Mouse (Mus musculus) left cerebral cortex, postnatal 4 days (tissue): ENCODE measurements around the gene Tmem266. TPM values are rescaled to one million over a fixed set of nuclear protein-coding genes. Genes with fewer than 3 reads are reported as not detected.

Experiments used
- DNase-seq: peaks from one replicate; pipeline ENCODE4 v3.0.0-alpha.2; 2022
- intact Hi-C: fragments of 180-260 bp; cut with DNase I; formaldehyde crosslinking; loops from one replicate; pipeline ENCODE4 v1.15.1; 2025
- total RNA-seq, 2 experiments: library from RNA; stranded (reverse); gene quantifications; 2 replicates each; pipeline ENCODE4 v1.2.3; 2021

Gene Tmem266
- total RNA-seq, 2 experiments from 2014 or later, result 10.8 to 10.9 TPM

GRCm38 (mm10) chr9:55328151-55328918 is 1.6 kb downstream of the Tmem266 start:
- intact Hi-C loops, result loop anchor here (5.0 kb wide), 1 partner anchor 64 kb away; no protein-coding TSS in a partner anchor
- no peak for DNase-seq

- no peak for DNase-seq
These were observed 2.7 kb downstream of the Tmem266 start for GRCm38 (mm10) chr9:55329401-55329800.

GRCm38 (mm10) chr9:55332476-55332875 is 5.8 kb downstream of the Tmem266 start:
- intact Hi-C loops, result no loop called here
- no peak for DNase-seq

More at GRCm38 (mm10) chr9:55329401-55329800, 2.7 kb downstream of the Tmem266 start:
- intact Hi-C loops, result loop anchor here (5.0 kb wide), 1 partner anchor 63 kb away; no protein-coding TSS in a partner anchor

GRCm38 (mm10) chr9:55332949-55333348 is 6.2 kb downstream of the Tmem266 start:
- intact Hi-C loops, result no loop called here
- no peak for DNase-seq

- intact Hi-C loops, result no loop called here
- no peak for DNase-seq
These were observed 17.5 kb downstream of the Tmem266 start for GRCm38 (mm10) chr9:55344165-55344564.

- intact Hi-C loops, result no loop called here
- DNase-seq, result peak; percentile 43
These were observed 18.6 kb downstream of the Tmem266 start for GRCm38 (mm10) chr9:55345332-55345731.

- DNase-seq, result no peak
- intact Hi-C loops, result no loop called here
These were observed 22.0 kb downstream of the Tmem266 start for GRCm38 (mm10) chr9:55348664-55349063.

- intact Hi-C loops, result no loop called here
- DNase-seq, result no peak
These were observed 28.0 kb downstream of the Tmem266 start for GRCm38 (mm10) chr9:55354686-55355085.

GRCm38 (mm10) chr9:55355270-55355834 is 28.6 kb downstream of the Tmem266 start:
- DNase-seq, result no peak
- intact Hi-C loops, result no loop called here

GRCm38 (mm10) chr9:55357164-55357563 is 30.5 kb downstream of the Tmem266 start:
- intact Hi-C loops, result no loop called here
- no peak for DNase-seq

GRCm38 (mm10) chr9:55360372-55360771 is 33.7 kb downstream of the Tmem266 start:
- DNase-seq, result no peak
- intact Hi-C loops, result no loop called here

GRCm38 (mm10) chr9:55360861-55361260 is 34.1 kb downstream of the Tmem266 start:
- intact Hi-C loops, result no loop called here
- DNase-seq, result peak; percentile 16

GRCm38 (mm10) chr9:55361969-55362368 is 35.3 kb downstream of the Tmem266 start:
- intact Hi-C loops, result no loop called here
- DNase-seq, result no peak

GRCm38 (mm10) chr9:55363707-55364106 is 37.0 kb downstream of the Tmem266 start:
- no peak for DNase-seq
- intact Hi-C loops, result no loop called here

- no peak for DNase-seq
- intact Hi-C loops, result no loop called here
These were observed 41.3 kb downstream of the Tmem266 start for GRCm38 (mm10) chr9:55368011-55368410.

- DNase-seq, result peak; percentile 20
- intact Hi-C loops, result no loop called here
These were observed 45.2 kb downstream of the Tmem266 start for GRCm38 (mm10) chr9:55371908-55372307.

- no peak for DNase-seq
- intact Hi-C loops, result no loop called here
These were observed 51.0 kb downstream of the Tmem266 start for GRCm38 (mm10) chr9:55377603-55378250.

GRCm38 (mm10) chr9:55381456-55381855 is 54.7 kb downstream of the Tmem266 start:
- intact Hi-C loops, result no loop called here
- no peak for DNase-seq

GRCm38 (mm10) chr9:55382441-55382840 is 55.7 kb downstream of the Tmem266 start:
- intact Hi-C loops, result no loop called here
- DNase-seq, result peak; percentile 60

- DNase-seq, result no peak
- intact Hi-C loops, result no loop called here
These were observed 59.4 kb downstream of the Tmem266 start for GRCm38 (mm10) chr9:55386117-55386516.

GRCm38 (mm10) chr9:55387862-55388505 is 61.3 kb downstream of the Tmem266 start:
- no peak for DNase-seq
- intact Hi-C loops, result no loop called here
